Mouse (Mus musculus) bone marrow macrophage, adult 2 months (primary cell): ENCODE data around the gene Syngr2.

Experiments used
- CTCF ChIP-seq: IDR thresholded peaks from 2 replicates; pipeline ENCODE4 v1.5.1; 2012; ENCODE audit warnings: low read depth, mild to moderate bottlenecking, low read length, moderate library complexity
- POLR2A ChIP-seq: IDR thresholded peaks from 2 replicates; pipeline ENCODE4 v1.6.1; 2012; ENCODE audit warnings: mild to moderate bottlenecking, low read depth, low read length, borderline replicate concordance

GRCm38 (mm10) chr11:117839021-117839420, 29.6 kb downstream of the Syngr2 start:
- no peak for TF ChIP-seq CTCF
- no peak for TF ChIP-seq POLR2A
